Mouse (Mus musculus): ENCODE results near the gene Ddr1. TPM values are rescaled to one million over a fixed set of nuclear protein-coding genes. Genes with fewer than 3 reads are reported as not detected.

Ddr1 gene
- total RNA-seq, 2 experiments from 2014 or later = 21.7 to 24.0 TPM

- no peak for DNase-seq
Measured at GRCm38 (mm10) chr17:35692368-35692767, 12.1 kb downstream of the Ddr1 start.

DNA sequence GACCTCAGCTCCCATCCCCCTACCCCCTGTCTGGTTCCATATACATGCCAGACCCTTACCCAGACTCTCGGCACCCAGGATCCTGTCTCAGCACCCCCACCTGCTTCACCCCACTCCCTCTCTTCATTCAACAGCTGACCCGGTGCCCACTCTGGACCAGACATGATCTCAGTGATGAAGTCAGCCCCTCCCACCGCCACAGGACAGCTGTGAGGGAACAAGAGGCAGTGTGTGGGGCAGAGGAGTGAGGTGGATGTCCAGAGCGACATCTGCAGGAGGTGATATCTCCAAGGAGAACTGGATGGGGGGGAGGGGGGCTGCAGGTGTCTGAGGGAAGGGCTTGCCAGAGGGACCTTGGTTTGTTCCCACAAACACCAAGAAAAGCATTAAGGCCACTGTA, 12.6 kb downstream of the Ddr1 start:
- no peak for DNase-seq

- no peak for DNase-seq
Measured at GRCm38 (mm10) chr17:35689936-35690645, 14.3 kb downstream of the Ddr1 start.

DNA sequence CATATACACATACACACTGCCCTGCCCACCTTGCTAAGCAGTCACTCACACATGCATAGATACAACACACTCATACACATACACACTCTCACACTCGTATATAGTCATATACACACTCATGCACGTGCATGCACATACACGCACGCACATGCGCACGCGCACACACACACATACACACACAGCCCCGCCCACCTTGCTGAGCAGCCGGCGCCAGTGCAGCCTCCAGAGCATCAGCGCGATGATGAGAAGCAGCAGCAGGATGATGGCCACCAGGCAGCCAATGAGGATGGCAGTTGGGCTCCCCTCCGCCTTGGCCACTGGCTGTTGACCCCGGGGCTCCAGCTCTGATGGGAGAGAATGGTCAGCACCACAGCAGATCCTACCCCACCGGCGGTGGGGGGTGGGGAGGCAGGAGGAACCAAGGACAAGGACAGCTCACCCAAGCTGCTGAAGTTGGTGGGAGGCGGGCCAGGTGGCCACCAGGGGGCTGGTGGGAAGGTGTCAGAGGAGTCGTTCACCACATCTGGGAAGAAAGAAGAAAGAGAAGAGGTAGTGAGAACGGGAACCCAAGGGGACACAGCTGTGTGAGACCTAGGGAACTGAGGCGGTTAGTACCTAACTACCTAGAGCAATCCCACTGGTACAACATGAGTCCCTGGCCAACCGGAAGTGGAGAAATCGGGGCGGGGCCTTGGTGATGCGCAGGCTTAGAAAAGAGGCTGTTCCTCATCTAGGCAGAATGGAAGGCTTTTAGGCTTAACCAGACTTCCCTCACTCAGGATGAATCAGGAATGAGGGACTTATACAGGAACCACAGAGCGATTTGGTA, 15.9 kb downstream of the Ddr1 start:
- no peak for DNase-seq

DNA sequence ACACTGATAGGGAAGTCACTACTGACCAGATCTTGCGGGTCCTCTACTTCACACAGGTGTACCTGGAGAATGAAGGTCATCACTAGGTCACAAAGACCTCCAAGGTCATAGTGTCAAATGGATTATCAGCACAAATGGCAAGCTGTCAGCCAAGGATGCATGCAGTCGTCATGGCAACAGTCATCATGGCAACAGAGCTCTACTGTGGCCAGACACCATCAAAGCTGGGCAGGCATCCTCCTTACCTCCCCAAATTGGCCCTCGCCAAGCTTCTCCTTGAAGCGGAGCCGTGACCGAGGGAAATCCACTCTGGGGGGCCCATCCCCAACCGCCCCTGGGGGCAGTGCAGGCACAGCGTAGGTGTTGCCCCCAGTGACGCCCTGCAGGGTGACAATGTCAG, 19.4 kb downstream of the Ddr1 start:
- DNase-seq = no peak

DNA sequence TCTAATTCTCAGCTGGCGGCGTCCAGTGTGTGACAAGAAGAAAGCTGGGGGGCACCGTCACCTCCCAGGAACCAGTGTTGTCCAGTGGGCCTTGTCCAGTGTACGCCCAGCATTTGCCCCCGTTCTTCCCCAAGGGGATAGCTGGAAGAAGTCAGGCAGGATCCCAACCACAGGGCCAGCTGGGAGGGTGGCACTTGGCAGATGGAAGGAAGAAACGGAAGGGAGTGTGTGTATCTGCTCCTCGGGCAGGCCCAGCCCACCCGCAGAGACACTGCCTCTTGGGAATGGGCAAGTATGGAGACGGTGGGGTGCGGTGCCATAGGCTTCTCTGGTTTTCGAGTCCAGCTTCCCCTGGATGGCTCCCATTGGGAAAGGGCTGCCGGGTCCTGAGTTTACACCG, 22.4 kb downstream of the Ddr1 start:
- no peak for DNase-seq

- no peak for DNase-seq
Measured at GRCm38 (mm10) chr17:35680591-35680990, 23.8 kb downstream of the Ddr1 start.

DNA sequence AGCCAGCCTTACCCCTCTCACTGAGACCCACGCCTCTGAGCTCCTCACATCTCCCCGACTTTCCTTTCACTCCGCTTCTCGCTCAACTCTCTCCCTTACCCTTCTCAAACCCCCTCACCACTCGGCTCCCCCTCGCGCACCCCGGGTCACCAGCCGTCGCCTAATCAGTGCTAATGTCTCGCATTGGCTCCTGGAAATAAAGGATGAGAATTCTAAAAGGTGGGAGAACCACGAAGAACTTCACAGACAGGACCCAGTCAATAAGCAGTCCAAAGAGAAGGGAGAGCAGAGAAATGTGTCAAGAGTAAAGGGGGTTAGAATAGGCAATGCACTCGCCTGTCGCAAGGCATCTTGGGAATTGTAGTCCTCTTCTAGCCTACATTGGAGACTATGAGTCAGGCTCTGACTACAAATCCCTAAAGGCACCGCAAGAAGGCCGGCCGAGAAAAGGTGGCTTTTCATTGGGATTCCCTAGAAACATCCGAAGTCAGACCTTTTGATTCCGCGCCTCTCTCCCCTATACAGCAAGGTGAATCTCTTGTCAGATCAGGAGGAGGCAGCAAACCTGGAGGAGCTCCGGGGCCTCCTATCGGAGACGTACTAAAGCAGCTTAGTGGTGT, 30.9 kb downstream of the Ddr1 start, which contains the start of gene Gtf2h4:
TSS of gene Gtf2h4 (minus strand) at position 324 of the 620 bp plus-strand sequence.
- peak; percentile 95 to 96 for DNase-seq

- DNase-seq = no peak
Measured at GRCm38 (mm10) chr17:35672527-35672926, 31.9 kb downstream of the Ddr1 start.

DNA sequence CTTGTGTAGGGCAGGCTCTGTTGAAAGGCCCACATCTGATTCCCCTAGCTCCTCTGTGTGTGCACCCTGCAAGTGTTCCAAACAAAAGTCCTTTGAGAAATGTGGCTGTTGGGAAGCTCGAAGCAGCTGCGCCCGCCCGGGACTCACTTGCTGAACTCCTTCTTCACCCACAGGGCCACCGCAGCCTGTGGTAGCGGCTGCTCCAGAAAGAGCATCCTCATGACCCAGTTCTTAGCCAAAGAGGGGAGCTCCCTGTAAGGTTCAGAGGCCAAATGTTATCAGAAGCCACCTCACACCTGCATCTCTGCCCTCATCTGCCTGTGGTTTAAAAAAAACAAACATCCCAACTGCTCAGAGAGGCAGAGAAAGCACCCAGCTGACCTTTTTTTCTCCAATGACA, 32.6 kb downstream of the Ddr1 start:
- no peak for DNase-seq

GRCm38 (mm10) chr17:35669731-35670130, 34.7 kb downstream of the Ddr1 start:
- DNase-seq = no peak

GRCm38 (mm10) chr17:35667334-35668065, 36.9 kb downstream of the Ddr1 start, which contains the start of gene Vars2:
TSS of gene Vars2 (minus strand) at chr17:35667592.
- peak; percentile 96 to 98 for DNase-seq

- peak in 1 of 2 experiments; percentile 15 for DNase-seq
Measured at GRCm38 (mm10) chr17:35666851-35667256, 37.6 kb downstream of the Ddr1 start.

DNA sequence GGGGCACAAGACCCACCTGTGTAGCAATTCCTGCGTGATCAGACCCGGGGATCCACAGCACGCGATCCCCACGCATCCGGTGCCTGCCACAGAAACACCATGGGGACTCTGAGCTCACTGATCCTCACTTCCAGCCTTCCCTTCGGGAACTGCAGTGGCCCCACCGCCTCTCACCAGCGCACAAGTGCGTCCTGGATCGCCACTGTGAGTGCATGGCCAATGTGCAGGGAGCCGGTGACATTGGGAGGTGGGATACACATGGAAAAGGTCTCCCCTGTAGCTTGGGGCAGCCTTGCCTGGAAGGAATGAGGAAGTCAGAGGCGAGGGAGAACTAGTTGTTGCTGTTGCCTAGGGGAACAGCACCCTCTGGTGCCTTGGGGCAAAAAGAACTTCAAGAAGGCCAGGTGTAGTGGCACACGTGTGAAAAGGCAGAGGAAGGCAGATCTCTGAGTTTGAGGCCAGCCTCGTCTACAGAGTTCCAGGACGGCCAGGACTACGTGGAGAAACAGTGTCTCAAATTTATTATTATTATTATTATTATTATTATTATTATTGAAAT, 38.4 kb downstream of the Ddr1 start:
- peak; percentile 16 to 17 for DNase-seq

DNA sequence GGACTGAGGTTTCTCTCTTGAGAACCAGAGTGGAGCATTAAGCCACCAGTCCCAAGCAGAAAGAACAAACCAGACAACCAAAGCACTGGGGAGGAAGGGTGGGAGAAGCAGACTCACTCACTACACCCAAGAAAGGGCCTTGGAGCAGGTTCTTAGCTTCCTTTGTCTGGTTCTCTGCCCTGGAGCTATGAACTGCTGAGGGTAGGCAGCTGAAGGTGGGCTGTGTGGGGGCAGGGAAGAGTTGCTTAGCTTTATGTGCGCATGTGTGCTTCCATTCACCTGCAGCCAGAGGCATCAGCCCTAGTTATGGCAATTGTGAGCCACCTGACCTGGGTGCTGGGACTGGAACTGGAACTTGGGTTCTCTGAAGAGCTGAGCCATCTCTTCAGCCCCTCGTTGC, 51.3 kb downstream of the Ddr1 start:
- no peak for DNase-seq

- no peak for DNase-seq
Measured at GRCm38 (mm10) chr17:35649429-35649828, 55.0 kb downstream of the Ddr1 start.

- no peak for DNase-seq
Measured at GRCm38 (mm10) chr17:35643609-35644236, 60.7 kb downstream of the Ddr1 start, which contains the start of gene Mucl3. TSS of gene Mucl3 (minus strand) at chr17:35643695.

- DNase-seq = peak in 1 of 2 experiments; percentile 20
Measured at GRCm38 (mm10) chr17:35639352-35639751, 65.1 kb downstream of the Ddr1 start.

DNA sequence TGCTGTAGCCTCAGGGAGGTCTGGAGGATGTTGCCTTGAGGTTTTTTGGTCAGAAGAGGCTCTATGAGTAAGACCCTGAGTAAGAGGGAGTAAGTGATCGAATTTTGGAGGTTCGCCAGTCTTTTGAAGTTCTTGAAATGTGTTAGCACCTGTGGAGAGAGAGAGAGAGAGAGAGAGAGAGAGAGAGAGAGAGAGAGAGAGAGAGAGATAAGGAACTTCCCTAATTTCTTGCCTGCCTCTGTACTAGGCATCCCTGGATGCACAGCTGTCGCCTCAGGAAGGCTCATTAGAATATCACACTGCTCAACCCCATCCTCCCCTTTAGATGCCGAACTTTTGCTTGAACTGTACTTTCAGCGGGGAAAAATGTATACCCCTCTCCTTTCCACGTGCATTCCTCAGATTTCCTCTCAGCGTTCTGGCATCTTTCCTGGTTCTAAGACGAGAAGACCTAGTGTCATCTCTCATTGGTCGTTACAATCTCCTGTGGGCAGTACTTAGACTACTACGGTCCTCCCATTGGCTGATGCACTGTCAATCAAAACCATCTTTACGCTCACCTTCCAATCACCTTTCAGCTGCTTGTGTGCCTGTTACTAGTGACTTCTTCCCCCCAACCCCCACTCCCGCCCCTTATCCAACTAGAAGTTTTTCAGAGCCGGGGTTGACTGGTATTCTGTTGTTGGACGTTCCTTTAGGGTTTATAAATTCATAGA, 65.8 kb downstream of the Ddr1 start:
- DNase-seq = peak; percentile 82 to 83

GRCm38 (mm10) chr17:35636363-35636762, 68.1 kb downstream of the Ddr1 start:
- peak; percentile 18 to 58 for DNase-seq

All from heart, adult 18-20 months (tissue).